Mouse (Mus musculus) kidney, embryonic 16.5 days (tissue): ENCODE data around the gene Rab21. TPM values are rescaled to one million over a fixed set of nuclear protein-coding genes. Genes with fewer than 3 reads are reported as not detected.
A peak's percentile ranks its signal among the peaks of the same experiment; 100 is the strongest.
"Not testable (repeated sequence)": the region's sequence is repeated elsewhere in the genome, so short reads cannot be mapped to it uniquely, and the experiment has no call there.

Source experiments
- ATAC-seq: fragments of 200-750 bp; cut with Nextera tagmentation; 2 replicates; pipeline ENCODE4 v1.8.0; 2017; ENCODE audit warnings: moderate TSS enrichment; ENCODE audit not compliant: low FRiP score, low TSS enrichment
- H3K27ac ChIP-seq: fragments of 300-500 bp; sonication (generic); 2 replicates; pipeline ENCODE4 v1.5.1; 2014; ENCODE audit warnings: low read length
- H3K27me3 ChIP-seq: fragments of 300-500 bp; sonication (generic); 2 replicates; pipeline ENCODE4 v1.6.1; 2014; ENCODE audit warnings: low read length, control low read depth, mixed read lengths; ENCODE audit not compliant: insufficient read depth
- H3K36me3 ChIP-seq: fragments of 300-500 bp; sonication (generic); 2 replicates; pipeline ENCODE4 v1.6.1; 2014; ENCODE audit warnings: low read length, control low read depth, mixed read lengths; ENCODE audit not compliant: insufficient read depth
- H3K4me1 ChIP-seq: fragments of 300-500 bp; sonication (generic); 2 replicates; pipeline ENCODE4 v1.6.1; 2014; ENCODE audit warnings: low read length, control low read depth, mixed read lengths; ENCODE audit not compliant: insufficient read depth
- H3K4me2 ChIP-seq: fragments of 300-500 bp; sonication (generic); replicated peaks from 2 replicates; pipeline ENCODE4 v1.6.1; 2014; ENCODE audit warnings: low read depth, low read length
- H3K4me3 ChIP-seq: fragments of 300-500 bp; sonication (generic); 2 replicates; pipeline ENCODE4 v1.5.1; 2014; ENCODE audit warnings: mild to moderate bottlenecking, low read length
- H3K9ac ChIP-seq: fragments of 300-500 bp; sonication (generic); replicated peaks from 2 replicates; pipeline ENCODE4 v1.6.1; 2014; ENCODE audit warnings: low read length
- H3K9me3 ChIP-seq: fragments of 300-500 bp; sonication (generic); 2 replicates; pipeline ENCODE4 v1.6.1; 2016; ENCODE audit warnings: low read length, control low read depth
- WGBS: fragments of 180-500 bp; shearing (Covaris S2); extraction: QIAGEN DNeasy Blood & Tissue Kit; methylation state at CpG from one replicate; pipeline ENCODE4 v1.1.7; 2014; 5-methylcytosine and 5-hydroxymethylcytosine counted together
- polyA plus RNA-seq: library from polyadenylated mRNA; unstranded; fragments of >200 nt; fragmentation: Nextera tagmentation; extraction: Ambion mirVana; gene quantifications from 2 replicates; pipeline ENCODE4 v1.2.1, GENCODE M21; 2015

Gene Rab21
- polyA plus RNA-seq, 1 experiment from 2014 or later: 4.9 TPM

DNA sequence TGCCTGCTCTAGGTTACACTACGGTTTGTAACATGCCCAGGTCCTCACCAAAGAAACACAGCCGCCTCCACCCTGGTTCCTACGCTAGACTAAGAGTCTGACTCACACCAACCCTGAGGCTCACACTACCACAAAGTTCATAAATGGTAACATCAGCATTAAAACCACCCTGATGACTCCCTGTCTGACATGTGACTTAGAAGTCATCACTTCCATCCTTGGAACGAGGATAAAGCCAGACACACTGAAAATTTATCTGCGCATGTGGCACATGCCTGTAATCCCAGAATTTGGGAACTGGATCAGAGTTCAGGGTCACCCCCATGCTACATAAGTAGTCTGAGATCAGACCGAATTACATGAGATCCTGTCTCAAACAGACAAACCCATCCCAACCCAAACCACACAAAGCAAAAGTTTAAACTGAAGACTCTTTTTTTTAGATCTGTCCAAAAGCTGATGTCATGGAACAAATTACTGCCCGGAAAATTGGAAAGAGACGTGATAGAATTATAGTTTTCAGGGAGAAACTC is 17.1 kb upstream of the Rab21 start:
- no peak for ATAC-seq
- no peaks in the 10 kb centered on the region for H3K27me3 ChIP-seq
- WGBS: 77% methylated on average over 8 of the region's 8 CpGs
- no peaks in the 10 kb centered on the region for H3K9me3 ChIP-seq
- H3K27ac ChIP-seq: no peak overlapping the region
- no peak overlapping the region for H3K9ac ChIP-seq
- H3K4me2 ChIP-seq: no peak overlapping the region
- H3K4me3 ChIP-seq: no peak overlapping the region
- H3K36me3 ChIP-seq: no peaks in the 10 kb centered on the region
- H3K4me1 ChIP-seq: no peaks in the 10 kb centered on the region

DNA sequence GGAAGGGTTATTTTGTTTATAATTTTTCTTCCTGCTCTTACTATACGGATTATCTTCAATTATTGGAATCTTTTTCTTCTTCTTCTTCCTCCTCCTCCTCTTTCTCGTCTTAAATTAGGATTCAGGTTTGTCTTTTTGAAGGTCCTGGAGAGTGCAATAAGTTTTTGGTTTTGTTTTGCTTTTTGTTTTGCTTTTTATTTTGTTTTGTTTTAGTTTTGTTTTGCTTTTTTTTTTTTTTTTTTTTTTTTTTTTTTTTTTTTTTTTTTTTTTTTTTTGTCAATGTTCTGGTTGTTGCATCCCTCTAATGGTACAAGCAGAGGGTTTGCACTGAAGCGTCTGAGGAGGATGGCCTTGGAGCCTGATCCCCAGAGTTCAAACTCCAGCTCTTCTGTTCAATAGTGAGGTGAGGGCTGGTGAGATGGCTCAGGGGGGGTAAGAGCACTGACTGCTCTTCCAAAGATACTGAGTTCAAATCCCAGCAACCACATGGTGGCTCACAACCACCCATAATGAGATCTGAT is 13.7 kb upstream of the Rab21 start:
- 73% methylated on average over 3 of the region's 3 CpGs for whole genome bisulfite sequencing
- Histone ChIP-seq H3K27me3 (no peaks in the 10 kb centered on the region), H3K9ac (no peak overlapping the region), H3K4me3 (no peak overlapping the region), H3K4me1 (no peaks in the 10 kb centered on the region), H3K27ac (no peak overlapping the region), H3K36me3 (no peaks in the 10 kb centered on the region), H3K9me3 (no peaks in the 10 kb centered on the region), H3K4me2 (no peak overlapping the region)
- no peak for ATAC-seq

GRCm38 (mm10) chr10:115328514-115328913 is 13.1 kb upstream of the Rab21 start:
- Histone ChIP-seq H3K4me2 (no peak overlapping the region), H3K9me3 (no peaks in the 10 kb centered on the region), H3K4me1 (no peaks in the 10 kb centered on the region), H3K36me3 (no peaks in the 10 kb centered on the region), H3K27me3 (no peaks in the 10 kb centered on the region), H3K9ac (no peak overlapping the region), H3K4me3 (no peak overlapping the region), H3K27ac (no peak overlapping the region)
- no peak for ATAC-seq
- 71% methylated on average over 6 of the region's 6 CpGs for WGBS

- no peak for ATAC-seq
- no peak overlapping the region for H3K27ac ChIP-seq
- no peaks in the 10 kb centered on the region for H3K36me3 ChIP-seq
- no peak overlapping the region for H3K4me2 ChIP-seq
- H3K4me3 ChIP-seq: no peak overlapping the region
- no peaks in the 10 kb centered on the region for H3K4me1 ChIP-seq
- no peaks in the 10 kb centered on the region for H3K9me3 ChIP-seq
- WGBS: 11% methylated on average over 6 of the region's 6 CpGs
- no peak overlapping the region for H3K9ac ChIP-seq
- no peaks in the 10 kb centered on the region for H3K27me3 ChIP-seq
Observed at GRCm38 (mm10) chr10:115323295-115323694, 7.9 kb upstream of the Rab21 start.

DNA sequence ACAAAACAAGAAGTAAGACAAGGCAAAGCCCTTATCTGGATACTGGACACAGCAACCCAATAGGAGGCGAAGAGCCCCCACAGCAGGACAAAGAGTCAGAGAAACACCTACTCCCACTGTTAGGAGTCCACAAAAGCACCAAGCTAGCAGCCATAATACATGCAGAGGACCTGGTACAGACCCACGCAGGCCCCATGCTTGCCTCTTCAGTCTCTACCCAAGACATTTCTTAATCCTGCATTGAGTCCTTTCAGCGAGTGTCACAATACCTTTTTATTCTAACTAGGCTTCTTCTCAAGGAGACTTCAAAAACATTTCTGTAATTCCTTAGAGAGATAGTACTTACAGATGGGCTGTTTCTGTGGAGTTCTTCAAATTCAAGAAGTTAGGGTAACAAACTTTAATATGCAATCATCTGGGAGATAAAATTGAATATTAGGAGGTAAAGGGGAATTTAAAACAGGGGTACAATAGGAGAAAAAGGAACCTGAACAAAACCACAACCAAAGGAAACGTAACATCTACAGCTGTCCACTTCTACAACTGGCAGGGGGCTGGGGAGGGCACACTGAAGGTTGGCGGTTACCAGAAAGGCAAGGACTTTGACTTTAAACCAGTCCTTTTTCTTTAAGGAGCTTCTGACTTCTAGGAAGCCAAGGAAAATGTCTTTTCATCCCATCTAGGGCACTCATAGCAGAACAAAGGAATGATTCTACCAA is 6.1 kb upstream of the Rab21 start:
- ATAC-seq: no peak
- WGBS: 82% methylated on average over 5 of the region's 5 CpGs
- Histone ChIP-seq H3K9ac (no peak overlapping the region), H3K4me2 (no peak overlapping the region), H3K27ac (no peak overlapping the region), H3K4me3 (no peak overlapping the region), H3K4me1 (0 out of 2 replicates have a peak, but pooled peaks cover under 1% of the 10 kb centered on the region), H3K27me3 (no peaks in the 10 kb centered on the region), H3K36me3 (no peaks in the 10 kb centered on the region), H3K9me3 (no peaks in the 10 kb centered on the region)

GRCm38 (mm10) chr10:115318388-115318787 is 3.0 kb upstream of the Rab21 start:
- H3K4me2 ChIP-seq, H3K9me3 ChIP-seq, H3K36me3 ChIP-seq, H3K27me3 ChIP-seq, ATAC-seq, H3K27ac ChIP-seq, H3K4me3 ChIP-seq, H3K9ac ChIP-seq: not testable (repeated sequence)
- peaks cover 14% of the 10 kb centered on the region for H3K4me1 ChIP-seq
- 56% methylated on average over 3 of the region's 3 CpGs for WGBS

DNA sequence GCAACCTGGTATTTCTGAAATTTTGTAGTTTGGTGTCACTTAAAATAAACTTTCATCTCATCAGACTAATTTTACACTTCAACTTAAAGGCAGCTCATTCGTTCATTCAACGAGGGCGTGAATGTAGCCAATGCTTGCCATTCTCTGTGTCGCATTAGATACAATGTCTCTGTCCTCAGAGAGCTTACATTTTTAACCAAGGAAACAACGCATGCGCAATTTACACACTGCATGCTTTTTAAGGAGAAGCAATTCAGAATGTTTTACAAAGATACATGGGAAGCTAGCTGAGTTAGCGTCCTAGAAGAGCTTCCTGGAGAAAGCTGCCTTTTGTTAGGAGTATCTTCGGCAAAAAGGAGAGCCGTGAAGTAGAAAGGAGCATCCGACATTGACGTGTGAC is 919 bp upstream of the Rab21 start:
- H3K9ac ChIP-seq: no peak overlapping the region; the same call in 1 of the 2 replicates
- no peak for ATAC-seq

DNA sequence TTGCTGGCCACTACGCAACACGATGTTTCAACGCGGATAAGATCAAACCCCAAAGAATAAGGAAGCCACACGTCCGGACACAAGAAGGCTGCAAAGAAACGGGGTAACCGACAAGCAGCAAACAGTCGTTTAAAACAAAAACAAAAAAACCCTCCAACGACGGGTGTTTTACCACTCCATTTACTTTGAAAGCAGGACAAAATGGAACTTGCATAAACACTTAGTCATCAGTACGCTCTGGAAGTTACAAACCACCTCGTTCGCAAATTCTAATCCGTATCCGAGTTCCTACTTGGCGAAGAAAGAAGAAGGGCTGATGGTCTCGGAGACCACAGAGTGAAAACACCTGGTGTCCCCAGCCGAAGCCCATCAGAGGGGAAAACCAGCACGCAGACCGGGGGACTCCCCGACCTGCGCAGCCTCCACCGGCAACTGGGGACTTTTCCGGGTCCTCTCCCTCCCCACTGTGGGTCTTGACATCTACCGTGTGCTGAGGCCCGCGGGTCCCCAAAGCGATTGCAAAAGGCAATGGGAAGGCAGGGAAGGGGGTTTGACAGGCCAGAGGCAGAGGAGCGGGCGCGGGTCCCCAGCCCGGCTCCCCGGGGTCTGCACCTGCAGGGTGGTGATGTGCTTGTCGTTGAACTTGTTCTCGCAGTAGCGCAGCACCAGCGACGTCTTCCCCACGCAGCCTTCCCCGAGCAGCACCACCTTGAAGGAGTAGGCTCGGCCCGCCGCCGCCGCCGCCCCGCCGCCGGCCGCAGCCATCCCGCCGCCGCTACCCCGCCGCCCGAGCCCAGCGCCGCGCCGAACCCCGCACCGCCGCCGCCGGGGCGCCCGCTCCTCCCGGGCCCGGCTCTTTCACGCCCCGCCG is 577 bp downstream of the Rab21 start:
- H3K9ac ChIP-seq: peak overlapping the region; percentile 99
- H3K27ac ChIP-seq: peak overlapping the region; percentile 94
- peaks cover 41% of the 10 kb centered on the region for H3K4me1 ChIP-seq
- no peaks in the 10 kb centered on the region for H3K27me3 ChIP-seq
- WGBS: under 1% methylated on average over 47 of the region's 73 CpGs
- no peaks in the 10 kb centered on the region for H3K36me3 ChIP-seq
- peak overlapping the region; percentile 73 for H3K4me2 ChIP-seq
- peak; percentile 56 for ATAC-seq
- peak overlapping the region; percentile 99 for H3K4me3 ChIP-seq
- H3K9me3 ChIP-seq: no peaks in the 10 kb centered on the region

More for the DNA sequence above, 919 bp upstream of the Rab21 start:
- Histone ChIP-seq H3K4me3 (peak overlapping the region; percentile 99), H3K4me2 (peak overlapping the region; percentile 73), H3K36me3 (no peaks in the 10 kb centered on the region), H3K9me3 (no peaks in the 10 kb centered on the region), H3K27me3 (no peaks in the 10 kb centered on the region), H3K27ac (peak overlapping the region; percentile 94), H3K4me1 (peaks cover 34% of the 10 kb centered on the region)
- 71% methylated on average over 11 of the region's 11 CpGs for WGBS

DNA sequence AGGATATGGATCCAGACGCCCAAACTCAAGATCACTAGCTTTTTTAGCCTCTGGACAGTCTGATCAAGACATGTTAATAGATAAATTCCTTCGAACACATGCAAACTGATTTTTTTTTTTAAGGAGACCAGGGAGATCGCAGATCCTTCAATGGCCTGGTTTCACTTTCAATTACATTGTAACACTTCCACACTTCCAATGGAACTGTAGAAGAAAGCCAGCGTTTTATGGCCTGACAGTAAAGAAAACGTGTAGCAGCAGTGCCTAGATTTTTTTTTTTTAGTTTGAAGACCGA is 1.2 kb downstream of the Rab21 start:
- Histone ChIP-seq H3K9ac (peak overlapping the region; percentile 99), H3K4me2 (peak overlapping the region; percentile 73), H3K36me3 (no peaks in the 10 kb centered on the region), H3K27me3 (no peaks in the 10 kb centered on the region), H3K4me1 (peaks cover 45% of the 10 kb centered on the region), H3K9me3 (no peaks in the 10 kb centered on the region), H3K27ac (peak overlapping the region; percentile 94; the same call in 1 of the 2 replicates), H3K4me3 (peak overlapping the region; percentile 99)
- ATAC-seq: no peak
- 7% methylated on average over 6 of the region's 6 CpGs for WGBS
